Mouse (Mus musculus): Measurements from ENCODE around the gene Ehd1.

DNA sequence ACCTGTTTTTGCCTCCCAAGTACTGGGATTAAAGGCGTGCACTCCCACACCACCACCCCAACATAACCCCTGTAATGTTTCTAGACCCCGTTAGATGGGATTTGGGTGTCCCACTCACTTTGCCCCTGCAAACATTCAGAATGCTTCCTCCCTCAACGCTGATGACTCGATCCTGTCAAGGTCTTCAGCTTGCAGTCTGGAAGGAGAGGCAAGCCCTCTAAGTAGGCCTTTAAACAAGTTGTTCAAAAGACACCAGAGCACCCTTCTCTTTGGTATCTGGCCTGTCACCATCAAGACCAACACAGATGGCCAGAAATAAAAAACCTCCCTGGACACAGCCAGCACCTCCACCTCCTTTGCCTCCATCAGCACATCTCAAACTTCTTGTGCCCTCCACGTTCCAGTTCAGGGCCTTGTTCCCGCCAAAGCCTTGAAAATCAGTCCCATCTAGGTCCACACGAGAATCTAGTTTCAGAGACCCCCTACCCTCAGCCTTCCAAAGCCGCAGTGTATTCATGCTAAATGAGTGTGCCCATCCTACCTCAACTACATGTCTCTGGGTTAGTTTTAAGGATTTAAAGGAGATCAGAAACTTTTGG lies 29.1 kb downstream of the Ehd1 start:
- TF ChIP-seq CTCF (IDR thresholded peaks at IDR 0.05; ENCODE audit: low read depth) = no peak
- TF ChIP-seq EP300 (IDR thresholded peaks at IDR 0.05; ENCODE audit: low read depth) = no peak

Data from liver, embryonic 14.5 days (tissue).